Mouse (Mus musculus): ENCODE measurements around the gene Serpinb5. TPM values are rescaled to one million over a fixed set of nuclear protein-coding genes. Genes with fewer than 3 reads are reported as not detected.

Serpinb5 gene
- polyA plus RNA-seq (2015; fragmentation: Nextera tagmentation; extraction: Ambion mirVana): 10.0 TPM in 1 of 2 replicates, not detected in the other

GRCm38 (mm10) chr1:106860847-106861246, at the start of gene Serpinb5:
Gene Serpinb5, plus strand, starts transcription at chr1:106861173.

Other genes with a start within 250 kb of the Serpinb5 start
- gene Bcl2, start 146.9 kb upstream of the Serpinb5 start, polyA plus RNA-seq (2015; fragmentation: Nextera tagmentation; extraction: Ambion mirVana): 5.5 and 6.0 TPM in 2 replicates
- gene Kdsr, start 101.4 kb upstream of the Serpinb5 start, polyA plus RNA-seq (2015; fragmentation: Nextera tagmentation; extraction: Ambion mirVana): 6.3 and 6.4 TPM in 2 replicates
- 26.4 and 27.8 TPM in 2 replicates for gene Vps4b, start 64.4 kb upstream of the Serpinb5 start, polyA plus RNA-seq (2015; fragmentation: Nextera tagmentation; extraction: Ambion mirVana)
- 0.14 and 12.3 TPM in 2 replicates for gene Serpinb12, start 73.3 kb downstream of the Serpinb5 start, polyA plus RNA-seq (2015; fragmentation: Nextera tagmentation; extraction: Ambion mirVana)
- gene Serpinb13, start 119.8 kb downstream of the Serpinb5 start, polyA plus RNA-seq (2015; fragmentation: Nextera tagmentation; extraction: Ambion mirVana): not detected in 2 replicates
- gene Serpinb3a, start 191.1 kb downstream of the Serpinb5 start, polyA plus RNA-seq (2015; fragmentation: Nextera tagmentation; extraction: Ambion mirVana): 6.2 TPM in 1 of 2 replicates, not detected in the other
- 0.49 TPM in 1 of 2 replicates, not detected in the other for gene Serpinb3d, start 222.3 kb downstream of the Serpinb5 start, polyA plus RNA-seq (2015; fragmentation: Nextera tagmentation; extraction: Ambion mirVana)